Comparison of ENCODE assay signal across 7 mouse cellular contexts in the genomic region with DNA sequence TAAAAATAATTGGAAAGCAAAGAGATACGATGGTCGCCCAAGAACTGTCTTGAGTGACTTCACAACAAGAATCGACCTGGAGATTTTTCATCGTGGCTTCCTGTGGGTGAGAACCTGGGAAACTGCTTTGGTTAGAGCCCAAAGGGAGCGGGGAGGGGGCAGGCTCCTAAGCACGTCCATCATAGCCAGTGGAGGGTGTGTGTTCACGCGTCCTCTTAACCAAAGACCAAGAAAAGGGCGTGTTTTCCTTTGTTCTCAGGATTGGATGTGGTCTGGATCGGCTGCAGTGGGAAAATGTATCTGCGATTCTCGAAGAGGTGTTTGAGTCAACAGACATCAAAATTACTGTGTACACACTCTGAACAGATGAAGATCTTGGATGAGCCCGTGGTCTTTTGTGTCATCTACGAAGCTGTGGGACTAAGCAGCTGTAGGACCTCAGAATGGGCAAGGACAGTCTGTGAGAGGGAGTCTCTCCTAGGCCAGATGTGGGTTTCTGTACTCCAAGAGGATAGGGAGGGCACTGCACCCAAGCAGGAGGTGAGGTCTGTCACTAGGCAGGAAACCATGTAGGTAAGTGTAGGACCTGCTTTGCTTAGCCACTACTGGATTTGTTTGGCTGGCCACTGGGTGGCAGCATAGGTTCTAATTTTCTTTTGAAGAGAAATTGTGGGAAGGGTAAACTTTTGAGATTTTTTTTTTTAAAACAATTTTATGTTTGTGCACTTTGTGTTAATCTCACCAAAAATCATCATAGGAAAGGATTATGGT. TPM values are rescaled to one million over a fixed set of nuclear protein-coding genes. Genes with fewer than 3 reads are reported as not detected.
DNase-seq lines count a peak whose midpoint lies in the region; ATAC-seq and TF ChIP-seq lines count a peak whose summit lies in the region.

No protein-coding gene starts in this region.

- no peak overlapping the region for H3K4me2 ChIP-seq in hindbrain, embryonic 11.5 days (replicated peaks; ENCODE audit: low read depth, low read length)

- peaks cover 53% of the 10 kb centered on the region for H3K4me1 ChIP-seq in E14TG2a.4 (replicated peaks; ENCODE audit: low read depth, low read length)
- H3K4me1 ChIP-seq in hindbrain, embryonic 11.5 days (replicated peaks; ENCODE audit: control insufficient read depth, insufficient read depth, low read length): no peaks in the 10 kb centered on the region

- DNase-seq in R1 (ENCODE audit: low read depth, low spot score): peak; percentile 94
- peak; percentile 36 for DNase-seq in embryo, embryonic 11.5 days (ENCODE audit: low read depth, low spot score)
- peak; percentile 65 for DNase-seq in hindbrain, embryonic 11.5 days (ENCODE audit: low spot score)
- DNase-seq in layer of hippocampus, postnatal 36 days: peak; percentile 41 to 51
- peak; percentile 56 for DNase-seq in lung, postnatal 25 days (ENCODE audit: low spot score)
- peak; percentile 51 for DNase-seq in right cerebral cortex, postnatal 25 days

- no peak overlapping the region for H3K4me3 ChIP-seq in E14TG2a.4 (replicated peaks; ENCODE audit: low read length)
- H3K4me3 ChIP-seq in hindbrain, embryonic 11.5 days (ENCODE audit: low read depth, low read length): no peak overlapping the region

- no peak overlapping the region for H3K27ac ChIP-seq in hindbrain, embryonic 11.5 days (ENCODE audit: low read depth, low read length)

- peak; percentile 81 for TF ChIP-seq CTCF in E14TG2a.4 (conservative IDR thresholded peaks at IDR 0.05; ENCODE audit: low read length)

- ATAC-seq in hindbrain, embryonic 11.5 days (ENCODE audit: low FRiP score): peak; percentile 63; the same call in 1 of the 2 replicates

- no peak overlapping the region for H3K9ac ChIP-seq in hindbrain, embryonic 11.5 days (ENCODE audit: low read depth, low read length)

- peaks cover 86% of the 10 kb centered on the region for H3K36me3 ChIP-seq in E14TG2a.4 (ENCODE audit: insufficient read depth, low read length)
- no peaks in the 10 kb centered on the region for H3K36me3 ChIP-seq in hindbrain, embryonic 11.5 days (ENCODE audit: control insufficient read depth, insufficient read depth, low read length)

- H3K9me3 ChIP-seq in E14TG2a.4 (ENCODE audit: low read length): no peaks in the 10 kb centered on the region
- H3K9me3 ChIP-seq in hindbrain, embryonic 11.5 days (ENCODE audit: control insufficient read depth, low read length): no peaks in the 10 kb centered on the region

- WGBS in hindbrain, embryonic 11.5 days: 90% methylated on average over 14 of the region's 14 CpGs

- no peaks in the 10 kb centered on the region for H3K27me3 ChIP-seq in E14TG2a.4 (ENCODE audit: insufficient read depth, low read length)
- H3K27me3 ChIP-seq in hindbrain, embryonic 11.5 days (ENCODE audit: control insufficient read depth, insufficient read depth, low read length): no peaks in the 10 kb centered on the region

RNA-seq across cellular contexts. Expression of a gene that starts 6.8 kb away (rescaled TPM):
- polyA plus RNA-seq in hindbrain, embryonic 11.5 days (2014; fragmentation: Nextera tagmentation; extraction: Ambion mirVana): 75.0 and 79.0 TPM in 2 replicates
- total RNA-seq in layer of hippocampus, postnatal 36 days (2021): 10 to 100 TPM; 12.3 to 13.6 TPM

RNA-seq across cellular contexts. Expression of a gene that starts 6.9 kb away (rescaled TPM):
- 19.9 and 26.9 TPM in 2 replicates for polyA plus RNA-seq in hindbrain, embryonic 11.5 days (2014; fragmentation: Nextera tagmentation; extraction: Ambion mirVana)
- total RNA-seq in layer of hippocampus, postnatal 36 days (2021): 10 to 100 TPM; 27.2 to 34.4 TPM

RNA-seq across cellular contexts. Expression of a gene that starts 16.1 kb away (rescaled TPM):
- 1.6 and 1.7 TPM in 2 replicates for polyA plus RNA-seq in hindbrain, embryonic 11.5 days (2014; fragmentation: Nextera tagmentation; extraction: Ambion mirVana)
- not detected for total RNA-seq in layer of hippocampus, postnatal 36 days (2021)

RNA-seq across cellular contexts. Expression of a gene that starts 34.7 kb away (rescaled TPM):
- polyA plus RNA-seq in hindbrain, embryonic 11.5 days (2014; fragmentation: Nextera tagmentation; extraction: Ambion mirVana): 0.06 and 0.39 TPM in 2 replicates
- not detected for total RNA-seq in layer of hippocampus, postnatal 36 days (2021)

RNA-seq across cellular contexts. Expression of a gene that starts 38.1 kb away (rescaled TPM):
- 0.11 and 0.15 TPM in 2 replicates for polyA plus RNA-seq in hindbrain, embryonic 11.5 days (2014; fragmentation: Nextera tagmentation; extraction: Ambion mirVana)
- total RNA-seq in layer of hippocampus, postnatal 36 days (2021): under 1 TPM; 0.27 to 0.30 TPM

Comparison
In these comparisons a context has a peak if more than half of its experiments do, and no peak if none do; other contexts are left out.
1. DNase-seq: peak in every context shown above with its lines; median percentile 94 in R1; 65 in hindbrain, embryonic 11.5 days; 56 in lung, postnatal 25 days; 51 in right cerebral cortex, postnatal 25 days; 46 in layer of hippocampus, postnatal 36 days; 36 in embryo, embryonic 11.5 days.